Mouse (Mus musculus) stomach, postnatal 0 days (tissue): ENCODE results near the gene Cdh26. TPM values are rescaled to one million over a fixed set of nuclear protein-coding genes. Genes with fewer than 3 reads are reported as not detected.

Experiments
- ATAC-seq: fragments of 200-750 bp; cut with Nextera tagmentation; 2 replicates; pipeline ENCODE4 v1.8.0; 2017; ENCODE audit not compliant: low FRiP score, low TSS enrichment
- DNase-seq: peaks from one replicate; pipeline ENCODE4 v3.0.0-alpha.2; 2016; ENCODE audit warnings: low spot score
- H3K27ac ChIP-seq: fragments of 300-500 bp; sonication (generic); replicated peaks from 2 replicates; pipeline ENCODE4 v1.5.1; 2014; ENCODE audit warnings: mild to moderate bottlenecking, control low read depth
- H3K27me3 ChIP-seq: fragments of 300-500 bp; sonication (generic); 2 replicates; pipeline ENCODE4 v1.6.1; 2014; ENCODE audit warnings: low read length; ENCODE audit not compliant: control insufficient read depth, insufficient read depth
- H3K36me3 ChIP-seq: fragments of 300-500 bp; sonication (generic); 2 replicates; pipeline ENCODE4 v1.6.1; 2014; ENCODE audit warnings: low read length, mixed read lengths; ENCODE audit not compliant: control insufficient read depth, insufficient read depth
- H3K4me1 ChIP-seq: fragments of 300-500 bp; sonication (generic); replicated peaks from 2 replicates; pipeline ENCODE4 v1.6.1; 2014; ENCODE audit warnings: antibody characterized with exemption; ENCODE audit not compliant: control insufficient read depth, insufficient read depth
- H3K4me2 ChIP-seq: fragments of 300-500 bp; sonication (generic); replicated peaks from 2 replicates; pipeline ENCODE4 v1.6.1; 2014; ENCODE audit warnings: low read depth, mild to moderate bottlenecking, control low read depth, moderate library complexity
- H3K4me3 ChIP-seq: fragments of 300-500 bp; sonication (generic); 2 replicates; pipeline ENCODE4 v1.5.1; 2014; ENCODE audit warnings: low read depth, low read length, control low read depth
- H3K9ac ChIP-seq: fragments of 300-500 bp; sonication (generic); 2 replicates; pipeline ENCODE4 v1.6.1; 2014; ENCODE audit warnings: mild to moderate bottlenecking, low read length, control low read depth, mixed read lengths
- H3K9me3 ChIP-seq: fragments of 300-500 bp; sonication (generic); 2 replicates; pipeline ENCODE4 v1.6.1; 2016; ENCODE audit warnings: low read length; ENCODE audit not compliant: control insufficient read depth
- CTCF ChIP-seq: IDR thresholded peaks from 2 replicates; pipeline ENCODE4 v1.5.1; 2016; ENCODE audit warnings: antibody characterized with exemption, low read depth, mild to moderate bottlenecking, moderate library complexity
- EP300 ChIP-seq: optimal IDR thresholded peaks from 2 replicates; pipeline ENCODE3; 2016; ENCODE audit warnings: antibody characterized with exemption
- WGBS: fragments of 180-500 bp; shearing (Covaris S2); extraction: QIAGEN DNeasy Blood & Tissue Kit; methylation state at CpG from one replicate; pipeline ENCODE4 v1.1.7; 2014; 5-methylcytosine and 5-hydroxymethylcytosine counted together
- polyA plus RNA-seq: library from polyadenylated mRNA; unstranded; fragments of >200 nt; fragmentation: Nextera tagmentation; extraction: Ambion mirVana; gene quantifications from 2 replicates; pipeline ENCODE4 v1.2.1, GENCODE M21; 2015

Gene Cdh26
- polyA plus RNA-seq, 1 experiment from 2014 or later, result 0.39 TPM

GRCm38 (mm10) chr2:178420576-178420975, 9.8 kb upstream of the Cdh26 start:
- Histone ChIP-seq H3K9me3 (no peaks in the 10 kb centered on the region), H3K27me3 (no peaks in the 10 kb centered on the region), H3K4me3 (no peak overlapping the region), H3K9ac (no peak overlapping the region), H3K4me2 (no peak overlapping the region), H3K36me3 (no peaks in the 10 kb centered on the region), H3K27ac (no peak overlapping the region), H3K4me1 (no peaks in the 10 kb centered on the region)
- ATAC-seq (no peak), DNase-seq (peak; percentile 12)
- WGBS, result 86% methylated on average over 9 of the region's 9 CpGs
- no peak for TF ChIP-seq CTCF
- TF ChIP-seq EP300, result no peak

- Histone ChIP-seq H3K9me3 (no peaks in the 10 kb centered on the region), H3K27ac (no peak overlapping the region), H3K27me3 (no peaks in the 10 kb centered on the region), H3K4me3 (no peak overlapping the region), H3K36me3 (no peaks in the 10 kb centered on the region), H3K9ac (no peak overlapping the region), H3K4me2 (no peak overlapping the region), H3K4me1 (no peaks in the 10 kb centered on the region)
- ATAC-seq (no peak), DNase-seq (peak; percentile 7)
- TF ChIP-seq CTCF (no peak), EP300 (no peak)
- 42% methylated on average over 6 of the region's 6 CpGs for whole genome bisulfite sequencing
These were observed 8.7 kb upstream of the Cdh26 start for GRCm38 (mm10) chr2:178421603-178422002.

- H3K27ac ChIP-seq, result no peak overlapping the region
- no peak overlapping the region for H3K4me3 ChIP-seq
- H3K4me1 ChIP-seq, result no peaks in the 10 kb centered on the region
- TF ChIP-seq EP300 (no peak), CTCF (no peak)
- H3K9ac ChIP-seq, result no peak overlapping the region
- WGBS, result 50% methylated on average over 2 of the region's 3 CpGs
- no peaks in the 10 kb centered on the region for H3K27me3 ChIP-seq
- no peaks in the 10 kb centered on the region for H3K36me3 ChIP-seq
- ATAC-seq (no peak), DNase-seq (peak; percentile 4)
- H3K4me2 ChIP-seq, result no peak overlapping the region
- no peaks in the 10 kb centered on the region for H3K9me3 ChIP-seq
These were observed 8.1 kb upstream of the Cdh26 start for GRCm38 (mm10) chr2:178422186-178422585.

GRCm38 (mm10) chr2:178423223-178423622, 7.1 kb upstream of the Cdh26 start:
- Histone ChIP-seq H3K9me3 (no peaks in the 10 kb centered on the region), H3K36me3 (no peaks in the 10 kb centered on the region), H3K9ac (no peak overlapping the region), H3K27ac (no peak overlapping the region), H3K4me1 (no peaks in the 10 kb centered on the region), H3K4me2 (no peak overlapping the region), H3K27me3 (no peaks in the 10 kb centered on the region), H3K4me3 (no peak overlapping the region)
- DNase-seq (peak; percentile 4), ATAC-seq (no peak)
- TF ChIP-seq EP300 (no peak), CTCF (no peak)
- 58% methylated on average over 5 of the region's 5 CpGs for WGBS

- Histone ChIP-seq H3K27me3 (no peaks in the 10 kb centered on the region), H3K9me3 (no peaks in the 10 kb centered on the region), H3K27ac (no peak overlapping the region), H3K4me1 (no peaks in the 10 kb centered on the region), H3K4me2 (no peak overlapping the region), H3K4me3 (no peak overlapping the region), H3K36me3 (no peaks in the 10 kb centered on the region), H3K9ac (no peak overlapping the region)
- 26% methylated on average over 4 of the region's 4 CpGs for WGBS
- DNase-seq (peak; percentile 18), ATAC-seq (peak; percentile 22; the same call in 1 of the 2 replicates)
- peak; percentile 78 for TF ChIP-seq CTCF
- no peak for TF ChIP-seq EP300
These were observed 4.1 kb upstream of the Cdh26 start for GRCm38 (mm10) chr2:178426229-178426628.

GRCm38 (mm10) chr2:178427181-178427580, 3.1 kb upstream of the Cdh26 start:
- Histone ChIP-seq H3K9me3 (no peaks in the 10 kb centered on the region), H3K4me3 (no peak overlapping the region), H3K4me1 (no peaks in the 10 kb centered on the region), H3K27me3 (no peaks in the 10 kb centered on the region), H3K27ac (no peak overlapping the region), H3K4me2 (no peak overlapping the region), H3K9ac (no peak overlapping the region), H3K36me3 (no peaks in the 10 kb centered on the region)
- no peak for DNase-seq
- ATAC-seq, result no peak; the same call in 1 of the 2 replicates
- TF ChIP-seq EP300, result no peak
- TF ChIP-seq CTCF, result no peak
- WGBS, result 84% methylated on average over 5 of the region's 5 CpGs
